Mouse (Mus musculus) G1E (cell line): ENCODE measurements around the gene Zglp1.

Experiments
- CTCF ChIP-seq: IDR thresholded peaks from 2 replicates; pipeline ENCODE4 v1.5.1; 2012; ENCODE audit warnings: low read depth, low read length, inconsistent platforms, mixed read lengths
- GATA1 ChIP-seq: IDR thresholded peaks from 2 replicates; pipeline ENCODE4 v1.6.1; 2012; ENCODE audit warnings: borderline replicate concordance, low read length, inconsistent platforms, mixed read lengths
- GATA2 ChIP-seq: IDR thresholded peaks from 2 replicates; pipeline ENCODE4 v1.6.1; 2012; ENCODE audit warnings: low read depth, low read length, inconsistent platforms, borderline replicate concordance
- POLR2AphosphoS5 ChIP-seq: IDR thresholded peaks from 2 replicates; pipeline ENCODE4 v1.6.1; 2012; ENCODE audit warnings: low read depth, low read length, inconsistent platforms; ENCODE audit not compliant: insufficient replicate concordance
- TAL1 ChIP-seq: conservative IDR thresholded peaks from 2 replicates; pipeline ENCODE4 v1.6.1; 2012; ENCODE audit warnings: low read depth, low read length, inconsistent platforms, mixed read lengths

- TF ChIP-seq GATA1 = no peak
- no peak for TF ChIP-seq CTCF
- TF ChIP-seq TAL1 = no peak
- TF ChIP-seq GATA2 = no peak
- TF ChIP-seq POLR2AphosphoS5 = no peak
Observed at GRCm38 (mm10) chr9:21045235-21045634, 21.7 kb downstream of the Zglp1 start.
